Mouse (Mus musculus): ENCODE results near the gene Vmn1r77. TPM values are rescaled to one million over a fixed set of nuclear protein-coding genes. Genes with fewer than 3 reads are reported as not detected.

Vmn1r77 gene
- polyA plus RNA-seq (2015; fragmentation: Nextera tagmentation; extraction: Ambion mirVana), result not detected in 2 replicates

DNA sequence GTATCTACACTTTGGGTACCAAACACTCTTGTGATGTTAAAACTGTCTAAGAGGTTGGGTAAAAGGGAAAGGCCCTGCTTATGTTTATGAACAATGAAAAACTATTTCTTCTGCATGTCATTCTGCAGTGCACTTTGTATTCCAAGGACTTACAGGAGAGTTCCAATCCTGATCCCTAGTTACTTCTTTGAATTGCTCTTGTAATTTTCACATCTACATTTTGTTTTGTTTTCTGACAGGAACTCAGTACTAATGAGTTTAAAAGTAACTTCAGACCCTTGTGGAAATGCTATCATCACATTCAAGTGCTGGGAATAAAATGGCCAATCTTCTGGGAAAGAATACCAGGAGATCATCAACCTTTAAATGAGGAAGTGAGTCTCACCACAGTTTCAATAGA is at the start of gene Vmn1r77:
Gene Vmn1r77, plus strand, starts transcription at position 301 of the 400 bp plus-strand sequence.

Other genes with a start within 250 kb of the Vmn1r77 start
- not detected in 2 replicates for gene Vmn1r74, start 202.8 kb upstream of the Vmn1r77 start, polyA plus RNA-seq (2015; fragmentation: Nextera tagmentation; extraction: Ambion mirVana)
- gene Vmn1r75, start 162.1 kb upstream of the Vmn1r77 start, polyA plus RNA-seq (2015; fragmentation: Nextera tagmentation; extraction: Ambion mirVana), result not detected in 2 replicates
- gene Vmn1r76, start 98.5 kb upstream of the Vmn1r77 start, polyA plus RNA-seq (2015; fragmentation: Nextera tagmentation; extraction: Ambion mirVana), result not detected in 2 replicates
- not detected in 2 replicates for gene Vmn1r78, start 113.5 kb downstream of the Vmn1r77 start, polyA plus RNA-seq (2015; fragmentation: Nextera tagmentation; extraction: Ambion mirVana)
- not detected in 2 replicates for gene Vmn1r79, start 134.5 kb downstream of the Vmn1r77 start, polyA plus RNA-seq (2015; fragmentation: Nextera tagmentation; extraction: Ambion mirVana)
- gene Vmn1r80, start 152.5 kb downstream of the Vmn1r77 start, polyA plus RNA-seq (2015; fragmentation: Nextera tagmentation; extraction: Ambion mirVana), result not detected in 2 replicates
- gene Vmn1r81, start 231.5 kb downstream of the Vmn1r77 start, polyA plus RNA-seq (2015; fragmentation: Nextera tagmentation; extraction: Ambion mirVana), result not detected in 2 replicates

Data from skeletal muscle tissue, postnatal 0 days (tissue).